Mouse (Mus musculus) stomach, postnatal 0 days (tissue): ENCODE results near the gene Trpv1. TPM values are rescaled to one million over a fixed set of nuclear protein-coding genes. Genes with fewer than 3 reads are reported as not detected.
A peak's percentile ranks its signal among the peaks of the same experiment; 100 is the strongest.

ENCODE experiments used
- ATAC-seq: fragments of 200-750 bp; cut with Nextera tagmentation; 2 replicates; pipeline ENCODE4 v1.8.0; 2017; ENCODE audit not compliant: low FRiP score, low TSS enrichment
- DNase-seq: peaks from one replicate; pipeline ENCODE4 v3.0.0-alpha.2; 2016; ENCODE audit warnings: low spot score
- H3K27ac ChIP-seq: fragments of 300-500 bp; sonication (generic); replicated peaks from 2 replicates; pipeline ENCODE4 v1.5.1; 2014; ENCODE audit warnings: mild to moderate bottlenecking, control low read depth
- H3K27me3 ChIP-seq: fragments of 300-500 bp; sonication (generic); 2 replicates; pipeline ENCODE4 v1.6.1; 2014; ENCODE audit warnings: low read length; ENCODE audit not compliant: control insufficient read depth, insufficient read depth
- H3K36me3 ChIP-seq: fragments of 300-500 bp; sonication (generic); 2 replicates; pipeline ENCODE4 v1.6.1; 2014; ENCODE audit warnings: low read length, mixed read lengths; ENCODE audit not compliant: control insufficient read depth, insufficient read depth
- H3K4me1 ChIP-seq: fragments of 300-500 bp; sonication (generic); replicated peaks from 2 replicates; pipeline ENCODE4 v1.6.1; 2014; ENCODE audit warnings: antibody characterized with exemption; ENCODE audit not compliant: control insufficient read depth, insufficient read depth
- H3K4me2 ChIP-seq: fragments of 300-500 bp; sonication (generic); replicated peaks from 2 replicates; pipeline ENCODE4 v1.6.1; 2014; ENCODE audit warnings: low read depth, mild to moderate bottlenecking, control low read depth, moderate library complexity
- H3K4me3 ChIP-seq: fragments of 300-500 bp; sonication (generic); 2 replicates; pipeline ENCODE4 v1.5.1; 2014; ENCODE audit warnings: low read depth, low read length, control low read depth
- H3K9ac ChIP-seq: fragments of 300-500 bp; sonication (generic); 2 replicates; pipeline ENCODE4 v1.6.1; 2014; ENCODE audit warnings: mild to moderate bottlenecking, low read length, control low read depth, mixed read lengths
- H3K9me3 ChIP-seq: fragments of 300-500 bp; sonication (generic); 2 replicates; pipeline ENCODE4 v1.6.1; 2016; ENCODE audit warnings: low read length; ENCODE audit not compliant: control insufficient read depth
- CTCF ChIP-seq: IDR thresholded peaks from 2 replicates; pipeline ENCODE4 v1.5.1; 2016; ENCODE audit warnings: antibody characterized with exemption, low read depth, mild to moderate bottlenecking, moderate library complexity
- EP300 ChIP-seq: optimal IDR thresholded peaks from 2 replicates; pipeline ENCODE3; 2016; ENCODE audit warnings: antibody characterized with exemption
- WGBS: fragments of 180-500 bp; shearing (Covaris S2); extraction: QIAGEN DNeasy Blood & Tissue Kit; methylation state at CpG from one replicate; pipeline ENCODE4 v1.1.7; 2014; 5-methylcytosine and 5-hydroxymethylcytosine counted together
- polyA plus RNA-seq: library from polyadenylated mRNA; unstranded; fragments of >200 nt; fragmentation: Nextera tagmentation; extraction: Ambion mirVana; gene quantifications from 2 replicates; pipeline ENCODE4 v1.2.1, GENCODE M21; 2015

Gene Trpv1
- polyA plus RNA-seq, 1 experiment from 2014 or later, result 0.02 TPM

DNA sequence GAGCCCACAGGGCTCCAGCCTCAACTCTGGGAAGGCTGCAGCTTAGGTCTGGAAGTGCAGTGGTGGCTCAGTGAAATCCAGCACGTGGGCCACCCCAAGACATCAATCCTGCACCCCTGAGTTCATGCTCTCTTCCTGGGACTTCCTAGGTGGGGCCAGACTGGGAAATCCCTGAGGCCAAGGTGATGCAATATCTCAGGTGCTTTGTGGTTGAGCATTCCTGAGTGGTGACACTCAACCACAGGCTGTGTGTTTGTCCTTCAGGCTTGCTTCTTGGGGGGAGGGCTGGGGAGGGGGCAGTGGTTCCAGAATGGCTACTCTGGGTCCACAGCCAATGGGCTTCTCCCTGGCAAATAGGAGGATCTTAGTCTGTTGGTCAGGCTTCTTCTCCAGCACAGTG is 49.8 kb downstream of the Trpv1 start:
- TF ChIP-seq EP300 (no peak), CTCF (no peak)
- Histone ChIP-seq H3K9me3 (no peaks in the 10 kb centered on the region), H3K27ac (0 out of 2 replicates have a peak overlapping the region, but pooled peaks have one; percentile 18), H3K4me2 (no peak overlapping the region), H3K36me3 (no peaks in the 10 kb centered on the region), H3K9ac (no peak overlapping the region), H3K4me1 (no peaks in the 10 kb centered on the region), H3K27me3 (no peaks in the 10 kb centered on the region), H3K4me3 (no peak overlapping the region)
- DNase-seq (peak; percentile 25), ATAC-seq (peak; percentile 56)
- 19% methylated on average over 1 of the region's 1 CpGs for WGBS

DNA sequence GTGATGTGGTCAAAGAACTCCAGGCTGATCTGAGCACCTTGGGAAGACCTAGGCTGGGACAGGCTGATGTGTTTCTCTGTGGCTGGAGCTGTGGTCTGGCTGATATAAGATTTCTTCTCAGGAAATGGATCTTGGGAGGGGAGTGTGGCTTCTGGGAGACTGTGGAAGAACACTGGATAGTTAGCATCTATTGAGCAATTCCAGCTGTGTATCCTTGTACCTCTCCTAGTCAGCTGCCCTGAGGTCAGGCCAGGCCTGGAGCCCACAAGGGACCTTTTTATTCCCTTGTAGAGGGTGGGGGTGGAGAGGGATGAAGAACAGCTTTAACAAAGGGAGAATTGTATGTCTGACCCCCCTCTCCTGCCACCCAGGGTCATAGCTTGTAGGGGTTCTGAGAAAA is 50.3 kb downstream of the Trpv1 start:
- DNase-seq, result no peak
- Histone ChIP-seq H3K36me3 (no peaks in the 10 kb centered on the region), H3K9ac (no peak overlapping the region), H3K27me3 (no peaks in the 10 kb centered on the region), H3K27ac (0 out of 2 replicates have a peak overlapping the region, but pooled peaks have one; percentile 18), H3K4me3 (no peak overlapping the region), H3K9me3 (no peaks in the 10 kb centered on the region), H3K4me1 (no peaks in the 10 kb centered on the region), H3K4me2 (no peak overlapping the region)
- TF ChIP-seq CTCF (no peak), EP300 (no peak)
- no peak for ATAC-seq

DNA sequence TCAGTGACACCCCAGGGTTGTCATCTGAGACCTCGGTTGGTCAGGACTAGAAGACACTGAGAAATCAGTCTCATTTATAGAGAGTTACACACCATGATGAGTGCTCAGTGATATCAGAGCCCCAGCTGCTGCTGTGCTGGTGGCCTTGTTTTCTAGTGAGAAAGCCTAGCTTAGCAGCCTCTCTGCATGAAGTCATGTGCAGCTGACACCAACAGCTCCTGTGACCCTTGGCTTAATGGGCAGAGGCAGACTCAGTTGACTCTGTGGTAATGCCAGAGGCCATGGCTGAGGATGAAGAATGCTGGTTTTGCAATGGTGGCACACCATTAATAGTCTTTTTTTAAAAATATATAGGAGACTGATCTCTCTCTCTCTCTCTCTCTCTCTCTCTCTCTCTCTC is 55.5 kb downstream of the Trpv1 start:
- Histone ChIP-seq H3K4me3 (no peak overlapping the region), H3K36me3 (no peaks in the 10 kb centered on the region), H3K4me1 (no peaks in the 10 kb centered on the region), H3K27ac (no peak overlapping the region), H3K4me2 (no peak overlapping the region), H3K9me3 (no peaks in the 10 kb centered on the region), H3K27me3 (no peaks in the 10 kb centered on the region), H3K9ac (no peak overlapping the region)
- DNase-seq (no peak), ATAC-seq (no peak)
- TF ChIP-seq CTCF, result no peak
- TF ChIP-seq EP300, result no peak
- 73% methylated on average over 1 of the region's 1 CpGs for WGBS

DNA sequence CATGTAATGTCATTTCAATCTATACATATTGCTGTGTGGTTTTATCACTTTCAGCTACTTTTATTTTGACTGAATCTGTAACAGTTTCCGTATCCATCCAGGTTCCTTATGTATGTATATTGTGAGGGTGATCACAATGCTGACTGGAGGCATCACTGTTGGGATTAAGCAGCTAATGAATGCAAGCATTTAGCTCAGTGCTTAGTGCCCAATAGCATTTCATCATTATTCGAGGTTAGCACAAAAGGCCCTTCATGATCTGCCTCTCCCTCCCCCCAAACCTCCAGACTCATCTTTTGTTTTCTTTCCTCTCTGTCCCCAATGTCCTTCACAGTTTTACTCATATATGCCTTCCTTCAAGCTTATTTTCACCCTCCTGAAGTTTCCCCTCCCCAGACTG is 69.0 kb downstream of the Trpv1 start:
- TF ChIP-seq EP300, result no peak
- TF ChIP-seq CTCF, result no peak
- Histone ChIP-seq H3K27ac (no peak overlapping the region), H3K27me3 (no peaks in the 10 kb centered on the region), H3K4me2 (no peak overlapping the region), H3K4me1 (no peaks in the 10 kb centered on the region), H3K36me3 (no peaks in the 10 kb centered on the region), H3K9me3 (no peaks in the 10 kb centered on the region), H3K4me3 (no peak overlapping the region), H3K9ac (no peak overlapping the region)
- DNase-seq, result no peak
- no peak for ATAC-seq
- 59% methylated on average over 2 of the region's 2 CpGs for WGBS

Other genes starting within 250 kb of the Trpv1 start
- gene P2rx1, start 235.2 kb upstream of the Trpv1 start, polyA plus RNA-seq, result 0.97 and 0.98 TPM in 2 replicates
- 6.7 and 7.1 TPM in 2 replicates for gene Camkk1, start 215.3 kb upstream of the Trpv1 start, polyA plus RNA-seq
- gene Ncbp3, start 186.5 kb upstream of the Trpv1 start, polyA plus RNA-seq, result 4.9 TPM in 2 replicates
- gene Itgae, start 143.7 kb upstream of the Trpv1 start, polyA plus RNA-seq, result 0.13 and 0.15 TPM in 2 replicates
- 2.7 and 3.6 TPM in 2 replicates for gene Haspin, start 96.0 kb upstream of the Trpv1 start, polyA plus RNA-seq
- gene P2rx5, start 73.9 kb upstream of the Trpv1 start, polyA plus RNA-seq, result 0.44 and 0.48 TPM in 2 replicates
- gene Emc6, start 57.3 kb upstream of the Trpv1 start, polyA plus RNA-seq, result 125 and 132 TPM in 2 replicates
- gene Tax1bp3, start 57.2 kb upstream of the Trpv1 start, polyA plus RNA-seq, result 176 and 184 TPM in 2 replicates
- 15.9 and 17.4 TPM in 2 replicates for gene Ctns, start 35.2 kb upstream of the Trpv1 start, polyA plus RNA-seq
- gene Shpk, start 34.8 kb upstream of the Trpv1 start, polyA plus RNA-seq, result 3.4 and 4.0 TPM in 2 replicates
- gene Trpv3, start 33.1 kb downstream of the Trpv1 start, polyA plus RNA-seq, result 0.57 and 0.61 TPM in 2 replicates
- 2.7 and 3.3 TPM in 2 replicates for gene Aspa, start 95.3 kb downstream of the Trpv1 start, polyA plus RNA-seq
- not detected in 2 replicates for gene Gm49340, start 95.4 kb downstream of the Trpv1 start, polyA plus RNA-seq
- gene Spata22, start 95.4 kb downstream of the Trpv1 start, polyA plus RNA-seq, result 0.17 TPM in 1 of 2 replicates, not detected in the other
- 0.06 TPM in 1 of 2 replicates, not detected in the other for gene Olfr20, start 116.5 kb downstream of the Trpv1 start, polyA plus RNA-seq
- gene Olfr376, start 137.0 kb downstream of the Trpv1 start, polyA plus RNA-seq, result not detected in 2 replicates
- gene Olfr1, start 165.3 kb downstream of the Trpv1 start, polyA plus RNA-seq, result not detected in 2 replicates
- gene Olfr378, start 194.2 kb downstream of the Trpv1 start, polyA plus RNA-seq, result not detected in 2 replicates
- not detected in 2 replicates for gene Olfr380, start 223.2 kb downstream of the Trpv1 start, polyA plus RNA-seq